Mouse (Mus musculus): ENCODE data around the gene Adam12. TPM values are rescaled to one million over a fixed set of nuclear protein-coding genes. Genes with fewer than 3 reads are reported as not detected.

Adam12 gene
- polyA plus RNA-seq, 1 experiment, result 2.1 TPM

DNA sequence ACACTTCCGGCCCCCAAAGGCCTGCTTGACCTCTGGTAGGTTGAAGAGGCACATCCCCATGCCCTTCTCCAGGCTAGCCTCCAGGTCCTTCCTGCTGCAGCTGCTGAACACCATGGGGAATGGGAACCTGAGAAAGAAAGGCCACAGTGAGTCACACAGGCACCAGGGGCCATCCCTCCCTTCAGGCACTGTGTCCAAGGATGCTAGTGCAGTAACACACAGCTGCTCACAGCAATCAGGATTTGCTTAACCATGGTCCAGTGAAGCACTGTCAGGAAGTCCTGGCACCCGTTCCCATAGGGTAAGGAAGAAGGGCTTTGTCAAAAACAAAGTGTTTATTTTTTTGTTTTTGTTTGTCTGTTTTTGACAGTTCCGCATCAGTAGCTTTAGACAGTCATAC lies 294.5 kb downstream of the Adam12 start:
- H3K4me3 ChIP-seq (ENCODE audit: insufficient read depth, low read length), result no peak overlapping the region
- TF ChIP-seq POLR2A (IDR thresholded peaks at IDR 0.05; ENCODE audit: extremely low read depth, insufficient read depth, low read length) (no peak), CTCF (IDR thresholded peaks at IDR 0.05; ENCODE audit: extremely low read depth, insufficient read depth, low read length) (no peak)
- no peak overlapping the region for H3K27ac ChIP-seq (ENCODE audit: insufficient read depth, low read length)
- no peaks in the 10 kb centered on the region for H3K4me1 ChIP-seq (ENCODE audit: control insufficient read depth, insufficient read depth, low read length)

DNA sequence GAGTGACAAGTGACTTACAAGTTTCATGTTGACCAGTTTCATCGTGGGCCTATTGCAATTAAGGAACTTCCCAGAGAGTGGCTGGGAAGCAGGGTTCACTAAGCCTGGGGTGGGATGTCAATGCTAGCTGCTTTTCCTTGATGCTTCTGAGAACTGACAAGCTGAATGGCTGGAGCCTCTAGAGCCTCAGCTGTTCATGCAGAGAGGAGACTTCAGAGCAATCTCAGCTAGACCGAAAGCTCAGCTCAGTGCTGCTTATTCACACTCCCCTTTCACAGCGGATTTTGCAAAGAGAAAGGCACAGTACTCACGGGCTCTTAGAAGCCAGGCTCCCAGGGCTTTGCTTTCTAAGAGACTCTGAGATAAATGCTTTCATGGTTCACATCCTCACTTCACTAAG lies 295.6 kb downstream of the Adam12 start:
- no peak for TF ChIP-seq POLR2A (IDR thresholded peaks at IDR 0.05; ENCODE audit: extremely low read depth, insufficient read depth, low read length)
- Histone ChIP-seq H3K27ac (ENCODE audit: insufficient read depth, low read length) (no peak overlapping the region), H3K4me1 (ENCODE audit: control insufficient read depth, insufficient read depth, low read length) (no peaks in the 10 kb centered on the region), H3K4me3 (ENCODE audit: insufficient read depth, low read length) (no peak overlapping the region)

DNA sequence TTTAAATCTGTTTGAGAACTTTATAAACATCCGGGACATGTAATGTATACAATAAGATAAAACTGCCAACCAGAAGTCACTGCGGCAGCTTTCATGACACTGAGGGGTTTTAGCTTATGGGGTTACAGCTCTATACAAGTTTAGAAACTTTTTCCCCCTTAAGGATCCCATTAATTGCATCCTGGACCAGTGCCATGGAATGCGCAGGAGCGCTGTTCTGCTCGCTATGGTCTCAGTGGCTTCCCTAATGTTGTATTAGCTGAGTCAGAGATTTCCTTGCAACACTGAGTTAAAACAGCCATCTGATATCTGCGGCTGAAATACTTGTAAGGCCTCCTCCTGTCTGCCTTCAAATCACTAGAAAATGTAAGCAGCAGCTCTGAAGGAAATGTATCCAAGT lies 298.6 kb downstream of the Adam12 start:
- Histone ChIP-seq H3K27ac (ENCODE audit: insufficient read depth, low read length) (no peak overlapping the region), H3K4me1 (ENCODE audit: control insufficient read depth, insufficient read depth, low read length) (no peaks in the 10 kb centered on the region), H3K4me3 (ENCODE audit: insufficient read depth, low read length) (no peak overlapping the region)
- TF ChIP-seq CTCF (IDR thresholded peaks at IDR 0.05; ENCODE audit: extremely low read depth, insufficient read depth, low read length), result no peak
- TF ChIP-seq POLR2A (IDR thresholded peaks at IDR 0.05; ENCODE audit: extremely low read depth, insufficient read depth, low read length), result no peak

DNA sequence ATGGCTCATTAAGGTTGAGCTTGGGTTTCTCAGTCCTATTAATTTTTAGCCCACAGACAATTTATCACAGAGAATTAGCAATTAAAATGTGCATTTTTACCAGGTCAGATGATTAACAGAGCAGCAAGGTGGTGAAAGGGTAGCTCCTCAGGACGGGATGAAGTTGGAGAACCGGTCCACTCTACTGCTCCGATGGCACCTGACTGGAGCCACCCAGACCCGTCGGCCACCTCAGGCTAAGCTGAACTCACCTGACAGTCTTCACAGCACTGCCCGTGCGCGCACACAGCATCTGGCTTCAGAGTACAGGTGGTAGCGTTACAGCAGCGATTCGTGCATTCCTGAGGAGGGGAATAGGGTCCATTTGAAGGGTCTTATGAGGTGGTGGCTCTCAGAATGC lies 300.5 kb downstream of the Adam12 start:
- Histone ChIP-seq H3K4me1 (ENCODE audit: control insufficient read depth, insufficient read depth, low read length) (no peaks in the 10 kb centered on the region), H3K4me3 (ENCODE audit: insufficient read depth, low read length) (no peak overlapping the region), H3K27ac (ENCODE audit: insufficient read depth, low read length) (no peak overlapping the region)
- TF ChIP-seq POLR2A (IDR thresholded peaks at IDR 0.05; ENCODE audit: extremely low read depth, insufficient read depth, low read length) (no peak), CTCF (IDR thresholded peaks at IDR 0.05; ENCODE audit: extremely low read depth, insufficient read depth, low read length) (no peak)

DNA sequence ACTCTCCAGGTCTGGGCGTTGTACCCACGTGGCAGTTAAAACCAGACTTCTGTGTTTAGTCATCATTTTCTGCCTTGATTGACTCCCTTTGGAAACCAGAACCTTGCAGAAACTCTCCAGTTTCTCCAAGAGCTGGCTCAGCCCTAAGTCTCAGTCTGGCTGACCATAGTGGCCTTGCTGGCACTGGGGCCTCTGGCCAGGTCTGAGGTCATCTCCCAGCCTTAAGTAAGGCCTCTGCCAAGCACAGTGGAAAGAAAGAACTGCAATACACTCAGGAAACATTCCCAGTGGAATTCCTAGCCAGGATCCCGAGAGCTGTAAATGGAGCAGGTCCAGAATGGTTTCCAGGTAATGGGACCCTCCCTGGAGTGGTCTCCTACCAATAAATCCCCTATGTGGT lies 303.0 kb downstream of the Adam12 start:
- Histone ChIP-seq H3K27ac (ENCODE audit: insufficient read depth, low read length) (no peak overlapping the region), H3K4me1 (ENCODE audit: control insufficient read depth, insufficient read depth, low read length) (no peaks in the 10 kb centered on the region), H3K4me3 (ENCODE audit: insufficient read depth, low read length) (no peak overlapping the region)
- TF ChIP-seq POLR2A (IDR thresholded peaks at IDR 0.05; ENCODE audit: extremely low read depth, insufficient read depth, low read length) (no peak), CTCF (IDR thresholded peaks at IDR 0.05; ENCODE audit: extremely low read depth, insufficient read depth, low read length) (no peak)

DNA sequence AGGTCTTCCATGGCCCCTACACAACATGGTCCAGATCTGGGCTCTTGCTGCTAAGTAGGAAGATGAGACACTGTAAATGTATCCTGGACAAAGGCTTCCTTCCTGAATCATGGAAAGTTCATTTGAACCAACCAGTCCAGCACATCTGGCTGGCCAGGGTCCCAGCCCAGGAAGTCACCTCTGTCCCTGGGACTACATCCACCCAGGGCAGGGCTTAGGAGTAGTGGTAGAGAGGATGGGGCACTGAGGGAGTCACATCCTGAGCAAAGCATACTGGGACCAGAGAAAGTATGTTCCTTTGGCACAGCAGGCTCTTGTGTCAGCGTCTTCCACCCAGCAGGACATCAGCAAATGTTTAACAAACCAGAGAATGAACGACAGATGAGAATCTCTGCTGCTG lies 306.2 kb downstream of the Adam12 start:
- TF ChIP-seq CTCF (IDR thresholded peaks at IDR 0.05; ENCODE audit: extremely low read depth, insufficient read depth, low read length) (no peak), POLR2A (IDR thresholded peaks at IDR 0.05; ENCODE audit: extremely low read depth, insufficient read depth, low read length) (no peak)
- H3K4me1 ChIP-seq (ENCODE audit: control insufficient read depth, insufficient read depth, low read length), result no peaks in the 10 kb centered on the region
- H3K27ac ChIP-seq (ENCODE audit: insufficient read depth, low read length), result no peak overlapping the region
- no peak overlapping the region for H3K4me3 ChIP-seq (ENCODE audit: insufficient read depth, low read length)

DNA sequence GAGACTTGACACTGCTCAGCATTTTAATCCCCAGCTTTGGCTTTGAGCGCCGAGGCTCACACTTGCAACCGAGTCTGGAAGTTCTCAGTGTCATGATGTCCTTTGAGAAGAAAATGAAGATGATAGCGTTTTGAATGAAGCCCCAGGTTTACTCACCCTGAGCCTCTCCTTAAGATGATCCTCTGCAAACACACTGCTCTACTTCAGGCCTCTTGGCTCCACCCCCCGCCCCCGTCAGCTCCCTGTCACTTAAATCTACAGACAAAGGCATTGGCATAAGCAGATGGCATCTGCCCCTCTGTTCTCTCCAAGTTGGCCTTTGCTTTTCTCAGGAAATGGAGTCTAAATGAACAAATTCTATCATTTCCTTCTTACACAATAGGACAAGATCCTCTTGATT lies 308.0 kb downstream of the Adam12 start:
- Histone ChIP-seq H3K4me3 (ENCODE audit: insufficient read depth, low read length) (no peak overlapping the region), H3K4me1 (ENCODE audit: control insufficient read depth, insufficient read depth, low read length) (peaks cover 2% of the 10 kb centered on the region), H3K27ac (ENCODE audit: insufficient read depth, low read length) (no peak overlapping the region)
- TF ChIP-seq POLR2A (IDR thresholded peaks at IDR 0.05; ENCODE audit: extremely low read depth, insufficient read depth, low read length) (no peak), CTCF (IDR thresholded peaks at IDR 0.05; ENCODE audit: extremely low read depth, insufficient read depth, low read length) (no peak)

DNA sequence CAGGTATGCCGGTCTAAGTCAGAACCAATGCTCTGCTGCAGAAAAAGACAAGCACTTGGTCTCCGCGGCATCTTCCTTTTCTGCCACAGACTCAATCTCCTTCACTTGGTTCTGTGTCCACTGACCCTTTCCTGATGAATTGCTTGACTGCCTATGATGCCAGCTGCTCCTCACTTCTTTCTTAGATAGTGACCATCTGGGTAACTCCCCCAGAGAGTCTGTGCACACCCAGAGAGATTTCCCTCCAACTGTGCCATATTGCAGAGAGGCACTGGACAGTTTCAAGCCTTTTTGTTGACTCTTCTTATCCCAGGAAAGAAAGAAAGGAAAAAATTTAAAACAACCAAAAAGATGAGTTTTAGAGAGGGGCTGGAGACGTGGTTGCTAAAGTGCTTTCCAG lies 310.7 kb downstream of the Adam12 start:
- no peak overlapping the region for H3K4me3 ChIP-seq (ENCODE audit: insufficient read depth, low read length)
- H3K27ac ChIP-seq (ENCODE audit: insufficient read depth, low read length), result no peak overlapping the region
- peaks cover 2% of the 10 kb centered on the region for H3K4me1 ChIP-seq (ENCODE audit: control insufficient read depth, insufficient read depth, low read length)
- TF ChIP-seq POLR2A (IDR thresholded peaks at IDR 0.05; ENCODE audit: extremely low read depth, insufficient read depth, low read length) (no peak), CTCF (IDR thresholded peaks at IDR 0.05; ENCODE audit: extremely low read depth, insufficient read depth, low read length) (no peak)

DNA sequence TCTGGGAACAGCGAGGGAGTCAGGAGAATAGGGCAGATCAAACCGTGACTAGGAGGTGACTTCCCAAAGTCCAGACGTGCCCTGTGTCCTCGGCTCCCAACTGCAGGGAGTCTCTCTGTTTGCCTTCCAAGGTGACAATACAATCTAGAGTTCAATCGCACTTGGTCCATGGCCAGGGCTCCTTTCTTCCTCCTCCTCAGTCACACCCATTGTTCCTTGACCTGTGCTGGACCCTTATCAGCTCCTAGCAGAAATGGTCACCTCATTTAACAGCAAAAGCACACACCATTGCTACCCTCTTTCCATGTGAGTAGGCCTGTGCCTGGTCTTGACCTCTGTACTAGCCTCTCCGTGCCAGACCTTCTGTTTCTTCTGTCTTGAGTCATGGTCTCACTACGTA lies 311.2 kb downstream of the Adam12 start:
- H3K27ac ChIP-seq (ENCODE audit: insufficient read depth, low read length), result no peak overlapping the region
- TF ChIP-seq POLR2A (IDR thresholded peaks at IDR 0.05; ENCODE audit: extremely low read depth, insufficient read depth, low read length), result no peak
- no peak for TF ChIP-seq CTCF (IDR thresholded peaks at IDR 0.05; ENCODE audit: extremely low read depth, insufficient read depth, low read length)
- no peak overlapping the region for H3K4me3 ChIP-seq (ENCODE audit: insufficient read depth, low read length)
- peaks cover 2% of the 10 kb centered on the region for H3K4me1 ChIP-seq (ENCODE audit: control insufficient read depth, insufficient read depth, low read length)

DNA sequence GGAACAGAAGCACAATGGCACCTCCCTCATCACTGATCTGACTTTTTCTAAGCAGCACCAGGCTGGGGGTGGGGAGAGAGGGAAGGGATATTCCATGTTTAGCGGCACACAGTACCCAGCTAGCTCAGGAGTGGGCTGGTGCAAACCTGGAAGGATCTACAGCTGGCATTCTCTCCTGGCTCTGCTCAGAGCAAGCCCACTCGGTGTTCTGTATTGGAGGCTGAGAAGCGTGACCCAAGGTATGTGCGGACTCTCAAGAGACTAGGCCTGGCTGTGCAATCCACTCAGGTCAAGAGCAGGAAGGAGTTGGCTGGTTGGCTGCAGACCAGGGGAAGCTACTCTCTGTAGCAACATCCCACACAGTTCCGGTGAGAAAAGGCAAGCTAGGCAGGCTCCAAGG lies 312.0 kb downstream of the Adam12 start:
- Histone ChIP-seq H3K27ac (ENCODE audit: insufficient read depth, low read length) (no peak overlapping the region), H3K4me3 (ENCODE audit: insufficient read depth, low read length) (no peak overlapping the region), H3K4me1 (ENCODE audit: control insufficient read depth, insufficient read depth, low read length) (peaks cover 2% of the 10 kb centered on the region)
- TF ChIP-seq CTCF (IDR thresholded peaks at IDR 0.05; ENCODE audit: extremely low read depth, insufficient read depth, low read length) (no peak), POLR2A (IDR thresholded peaks at IDR 0.05; ENCODE audit: extremely low read depth, insufficient read depth, low read length) (no peak)

DNA sequence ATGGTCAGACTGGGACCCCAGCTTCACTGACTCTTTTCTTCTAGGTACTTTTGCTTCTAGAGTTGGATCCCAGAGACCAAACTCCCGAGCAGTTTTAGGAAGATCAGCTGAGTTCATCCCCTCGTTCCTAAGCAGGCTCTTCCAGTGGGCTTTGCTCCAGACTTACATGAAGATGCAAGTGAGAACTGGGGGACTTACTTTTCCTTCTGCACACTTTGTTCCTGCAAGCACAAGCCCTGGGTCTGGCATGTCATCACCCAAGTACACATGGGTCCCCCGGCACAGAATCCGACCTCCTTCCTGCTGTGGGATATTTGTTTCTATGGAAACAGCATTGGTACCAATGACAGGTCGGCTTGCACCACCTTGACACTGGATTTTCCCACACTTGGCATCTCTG lies 312.6 kb downstream of the Adam12 start:
- no peak overlapping the region for H3K27ac ChIP-seq (ENCODE audit: insufficient read depth, low read length)
- H3K4me3 ChIP-seq (ENCODE audit: insufficient read depth, low read length), result no peak overlapping the region
- TF ChIP-seq CTCF (IDR thresholded peaks at IDR 0.05; ENCODE audit: extremely low read depth, insufficient read depth, low read length) (no peak), POLR2A (IDR thresholded peaks at IDR 0.05; ENCODE audit: extremely low read depth, insufficient read depth, low read length) (no peak)
- H3K4me1 ChIP-seq (ENCODE audit: control insufficient read depth, insufficient read depth, low read length), result peaks cover 2% of the 10 kb centered on the region

All from cortical plate, adult 2 months (tissue).